Mouse (Mus musculus): Measurements from ENCODE around the gene Mob3a.

Gene Mob3a

DNA sequence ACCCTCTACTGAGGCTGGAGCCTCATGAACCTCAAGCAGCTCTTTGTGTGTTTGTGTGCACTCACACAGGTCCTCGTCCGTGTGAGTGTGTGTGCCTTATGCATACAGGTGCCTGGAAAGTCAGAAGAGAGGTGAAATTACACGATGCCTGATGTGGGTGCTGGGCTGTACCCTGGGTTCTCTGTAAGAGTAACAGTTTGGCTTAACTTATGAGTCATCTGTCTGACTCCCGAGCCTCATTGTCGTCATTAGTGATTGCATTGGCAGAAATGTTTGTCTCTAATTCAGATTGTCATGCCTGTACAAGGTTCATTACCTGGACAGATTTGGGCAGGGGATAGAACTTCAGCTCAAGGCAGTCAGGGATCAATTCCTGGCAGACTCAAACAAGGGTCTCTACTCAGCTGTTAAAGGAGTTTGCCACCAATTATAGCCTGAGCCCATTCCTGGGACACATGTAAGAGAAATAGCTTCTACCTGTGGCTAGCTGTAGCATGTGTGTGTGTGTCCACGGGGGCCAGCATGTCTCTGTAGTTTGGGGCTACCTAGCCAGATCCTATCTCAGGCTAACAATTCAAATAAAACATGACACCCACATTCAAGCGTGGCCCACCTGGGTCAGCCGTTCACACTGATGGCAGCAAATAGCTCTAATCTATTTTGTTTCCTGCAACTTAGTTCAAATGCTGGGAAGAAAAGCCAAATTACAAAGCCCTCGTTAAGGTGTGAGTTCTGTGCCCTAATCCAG, 24.5 kb downstream of the Mob3a start:
- peak; percentile 41 for DNase-seq

DNA sequence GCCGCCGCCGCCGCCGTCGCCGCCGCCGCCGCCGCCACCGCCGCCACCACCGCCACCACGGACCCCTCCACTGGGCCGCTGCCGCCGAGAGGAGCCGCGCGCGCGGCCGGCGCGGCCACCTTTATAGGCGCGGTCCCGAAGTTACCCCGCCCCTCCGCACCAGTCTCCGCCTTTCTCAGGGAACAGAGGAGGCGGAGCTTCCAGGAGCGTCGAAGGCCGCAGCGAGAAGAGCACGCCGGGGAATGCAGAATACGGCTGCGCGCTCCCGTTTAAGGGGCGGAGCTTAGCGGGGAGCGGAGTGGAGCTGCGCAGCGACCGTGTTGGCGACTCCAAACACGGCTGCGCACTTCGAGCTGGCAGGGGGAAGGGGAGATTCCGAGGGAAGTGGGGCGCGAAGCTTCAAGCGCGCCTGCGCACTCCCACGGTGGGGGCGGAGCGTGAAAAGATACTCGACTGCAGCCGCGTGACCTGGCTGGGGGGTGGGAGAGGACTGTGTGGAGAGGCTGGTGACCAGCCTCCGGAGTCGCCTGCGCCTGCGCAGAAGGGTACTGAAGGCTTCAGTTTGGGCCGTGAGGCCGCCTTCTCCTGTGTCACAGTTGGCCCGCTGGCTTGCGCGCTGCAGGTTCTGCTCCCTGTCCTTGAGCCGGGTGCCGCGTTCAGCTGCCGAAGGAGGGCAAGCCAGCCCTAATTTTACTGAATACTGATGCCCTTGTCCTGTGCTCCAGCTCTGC, 25.4 kb downstream of the Mob3a start:
- DNase-seq: peak; percentile 99

DNA sequence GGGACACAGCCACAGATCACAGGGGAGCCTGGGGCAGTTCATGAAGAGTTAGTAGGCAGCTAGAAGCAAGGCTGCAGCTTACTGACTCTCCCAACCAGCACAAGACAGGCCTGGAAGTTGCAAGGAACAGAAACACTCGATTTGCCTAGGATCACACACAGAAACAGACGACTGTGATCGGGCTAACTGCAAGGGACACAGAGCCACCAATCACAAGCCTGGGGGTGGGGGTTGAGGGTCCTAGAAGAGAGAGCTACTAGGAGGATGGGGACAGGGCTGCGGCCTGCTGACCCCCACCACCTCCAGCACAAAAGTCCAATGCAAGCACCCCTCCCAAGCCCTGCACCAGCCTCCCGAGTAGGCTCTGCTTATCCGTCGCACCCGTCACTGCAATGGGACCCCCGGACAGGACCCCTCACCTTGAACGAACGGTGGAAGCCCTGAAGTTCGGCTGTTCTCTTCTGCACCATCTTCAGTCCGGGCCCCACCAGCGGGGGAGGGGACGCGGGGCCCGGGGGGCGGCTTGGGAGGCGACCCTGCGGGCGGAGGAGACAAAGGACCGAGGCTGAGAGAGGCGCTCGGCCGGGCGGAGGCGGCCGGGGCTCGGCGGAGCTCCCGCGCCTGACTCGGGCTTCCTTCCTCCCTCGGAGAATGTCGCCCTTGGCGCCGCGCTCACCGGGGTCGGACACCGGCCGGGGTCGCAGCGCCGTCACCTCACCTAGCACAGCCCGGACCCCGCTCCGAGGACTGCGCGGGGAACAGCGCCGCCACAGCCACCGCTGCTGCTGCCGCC, 26.2 kb downstream of the Mob3a start:
- peak; percentile 38 for DNase-seq

DNA sequence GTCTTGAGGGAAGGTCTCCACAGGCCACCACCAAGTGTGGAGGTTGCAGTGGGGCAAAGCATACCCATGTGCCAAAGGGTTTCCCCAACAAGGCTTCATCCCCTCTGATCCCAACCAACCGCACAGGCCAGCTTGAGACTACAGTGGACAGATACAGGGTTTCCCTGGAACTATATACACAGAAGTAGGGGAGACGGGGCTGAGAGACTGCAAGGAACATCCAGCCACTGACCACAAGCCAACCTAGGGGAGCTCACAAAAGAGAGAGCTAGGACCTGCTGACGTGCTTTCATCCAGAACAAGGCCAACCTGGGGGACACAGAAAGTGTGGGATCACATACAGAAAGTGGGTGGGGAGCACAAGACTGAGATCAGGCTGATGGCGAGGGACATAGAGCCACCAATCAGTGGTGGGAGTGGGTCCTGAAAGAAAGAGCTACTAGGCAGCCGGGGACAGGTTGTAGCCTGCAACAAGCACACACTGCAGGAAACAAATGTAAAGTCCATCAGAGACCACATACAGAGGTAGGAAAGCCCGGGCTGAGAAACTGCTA, 26.8 kb downstream of the Mob3a start:
- no peak for DNase-seq

DNA sequence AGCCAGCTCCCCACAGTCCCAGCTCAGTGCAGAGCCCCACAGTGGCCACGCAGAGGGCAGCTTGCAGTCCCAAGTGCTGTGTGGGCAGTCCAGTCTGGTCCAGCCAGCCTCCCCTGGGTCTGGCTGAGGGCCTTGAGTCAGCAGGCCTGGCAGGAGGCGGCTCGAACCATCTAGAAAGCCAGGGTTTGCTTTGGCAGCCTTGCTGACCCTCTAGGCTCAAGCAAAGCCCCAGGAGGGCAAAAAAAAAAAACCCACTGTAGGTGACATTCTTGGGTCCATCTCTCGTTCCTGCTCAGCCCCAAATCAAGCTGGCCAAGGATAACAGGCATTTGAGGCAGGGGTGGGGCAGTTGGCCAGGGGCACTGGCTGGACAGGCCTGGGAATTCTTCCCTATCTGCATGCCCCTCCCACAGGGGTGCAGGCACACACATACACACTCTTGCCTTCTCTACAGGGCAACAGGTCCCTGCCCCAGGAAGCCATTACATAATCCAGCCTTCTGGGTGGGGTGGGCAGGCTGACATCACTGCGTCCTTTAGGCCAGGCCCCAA, 27.5 kb downstream of the Mob3a start:
- DNase-seq: peak; percentile 50

DNA sequence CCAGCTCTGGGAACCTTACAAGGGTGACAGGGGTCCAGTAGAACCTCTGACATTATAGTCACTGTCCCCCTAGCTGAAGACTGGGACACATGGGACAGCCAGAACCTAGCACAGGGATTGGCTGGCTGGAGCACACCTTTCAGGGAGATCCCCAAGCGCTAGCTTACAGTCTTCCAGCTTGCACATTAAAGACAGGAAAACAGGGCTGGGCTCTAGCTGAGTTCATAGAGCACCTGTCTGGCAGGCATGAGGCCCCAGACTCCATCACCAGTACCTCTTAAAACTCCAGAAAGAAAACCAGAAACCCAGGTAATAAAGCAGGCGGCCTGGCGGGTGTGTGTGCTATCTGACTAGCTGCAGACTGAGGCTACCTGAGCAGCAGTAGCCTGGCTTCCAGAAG, 28.1 kb downstream of the Mob3a start:
- DNase-seq: no peak

DNA sequence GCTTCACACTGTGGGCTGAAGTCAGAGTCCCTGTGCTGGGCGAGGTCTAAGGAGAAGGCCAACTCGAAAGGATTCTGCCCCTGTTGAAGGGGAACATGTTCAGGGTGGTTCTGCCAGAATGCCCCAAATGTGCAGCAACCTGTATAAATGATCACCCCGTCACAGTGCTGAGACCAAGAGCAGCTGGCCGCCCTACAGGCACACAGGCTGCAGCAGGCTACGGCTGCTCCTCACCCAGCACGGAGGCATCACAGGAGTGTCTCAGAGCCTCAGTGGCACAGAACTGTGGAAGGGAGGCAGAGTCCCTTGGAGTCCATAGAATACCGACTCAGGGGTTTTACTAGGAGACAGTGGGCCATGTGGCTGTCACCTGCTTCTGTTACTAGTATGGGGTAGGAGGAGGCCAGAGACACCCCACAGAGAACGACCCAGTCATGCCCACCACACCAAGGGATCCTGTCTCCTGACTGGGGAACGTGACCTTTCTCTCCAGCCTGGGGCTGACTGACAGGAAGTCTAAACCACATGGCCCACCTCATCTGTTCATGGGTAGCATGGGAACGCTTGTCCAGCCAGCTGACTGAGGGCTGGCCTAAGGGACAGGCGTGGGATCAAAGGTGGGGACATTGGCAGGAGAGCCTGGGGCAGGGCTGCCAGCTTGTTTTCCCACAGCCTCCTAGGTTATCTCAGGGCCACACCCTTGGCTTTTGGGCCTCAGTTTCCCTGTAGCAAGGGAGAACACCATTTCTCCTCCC, 29.7 kb downstream of the Mob3a start:
- no peak for DNase-seq

DNA sequence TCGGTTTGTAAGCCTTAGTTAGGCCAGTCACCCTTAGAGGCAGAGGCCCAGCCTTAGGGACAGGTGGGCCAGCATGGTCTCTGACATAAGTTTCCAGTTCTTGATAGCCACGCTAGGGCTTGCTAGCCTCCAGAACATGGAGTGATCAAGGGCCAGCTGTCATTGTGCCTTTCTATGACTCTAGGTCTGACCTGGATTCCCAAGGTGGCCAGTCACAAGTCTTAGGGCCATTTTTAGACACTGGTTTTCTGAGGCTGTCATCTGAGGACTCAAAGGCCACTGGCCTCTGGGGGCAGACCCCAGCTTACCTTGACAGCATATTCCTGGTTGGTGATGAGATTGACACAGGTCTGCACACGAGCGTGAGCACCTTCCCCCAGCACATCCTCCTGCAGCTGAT, 30.5 kb downstream of the Mob3a start:
- no peak for DNase-seq

DNA sequence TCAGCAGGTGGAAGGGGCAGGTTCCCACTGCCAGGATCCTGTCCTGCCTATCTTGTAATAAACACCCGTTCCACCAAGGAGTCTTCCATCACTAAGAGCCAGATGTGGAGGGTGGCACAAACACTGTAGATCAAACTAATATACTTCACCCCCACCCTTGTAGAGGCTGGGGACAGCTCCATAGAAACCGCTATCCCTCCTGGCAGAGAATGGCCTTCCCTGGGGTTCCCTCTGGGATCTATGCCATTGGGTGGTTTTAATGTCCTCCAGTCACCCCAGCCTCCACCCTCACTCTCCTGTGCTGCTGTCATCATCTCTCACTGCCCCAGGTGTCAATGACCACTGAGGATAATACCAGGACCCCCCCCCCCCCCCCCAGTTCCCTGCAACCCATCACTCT, 31.2 kb downstream of the Mob3a start:
- no peak for DNase-seq

DNA sequence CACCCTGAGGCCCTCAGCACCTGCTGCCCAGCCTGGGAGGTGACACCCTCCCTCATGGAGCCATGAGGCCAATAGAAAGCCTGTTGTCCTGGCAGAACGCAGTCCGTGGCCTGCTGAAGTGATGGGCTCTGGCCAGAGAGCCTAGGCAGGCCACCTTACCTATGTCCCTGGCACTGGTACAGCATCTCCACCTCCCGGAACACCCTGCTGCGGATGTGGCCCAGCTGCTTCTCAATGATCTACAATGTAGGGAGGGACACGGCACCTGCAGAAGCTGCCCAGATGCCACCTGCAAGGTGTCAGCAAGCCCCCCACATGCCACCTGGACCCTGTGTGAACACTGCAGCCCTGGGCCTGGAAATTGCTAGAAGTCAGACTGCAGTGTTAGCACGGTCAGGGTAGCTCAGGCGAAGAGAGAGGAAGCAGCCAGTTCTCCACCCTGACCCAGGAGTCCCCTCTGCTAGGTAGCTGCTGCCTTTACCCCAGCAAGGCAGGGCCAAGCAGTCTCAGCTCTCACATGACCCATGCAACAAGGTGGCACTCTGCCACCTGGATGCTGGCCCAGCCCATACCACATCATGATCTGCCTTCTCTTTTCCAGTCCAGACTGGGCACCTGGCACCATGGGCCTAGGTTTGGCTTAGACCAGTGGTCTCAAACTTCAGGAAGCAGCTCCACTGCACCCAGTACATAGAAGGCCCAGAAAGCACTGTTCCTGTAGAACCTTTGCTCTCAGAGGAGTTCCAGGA, 31.9 kb downstream of the Mob3a start:
- DNase-seq: no peak

DNA sequence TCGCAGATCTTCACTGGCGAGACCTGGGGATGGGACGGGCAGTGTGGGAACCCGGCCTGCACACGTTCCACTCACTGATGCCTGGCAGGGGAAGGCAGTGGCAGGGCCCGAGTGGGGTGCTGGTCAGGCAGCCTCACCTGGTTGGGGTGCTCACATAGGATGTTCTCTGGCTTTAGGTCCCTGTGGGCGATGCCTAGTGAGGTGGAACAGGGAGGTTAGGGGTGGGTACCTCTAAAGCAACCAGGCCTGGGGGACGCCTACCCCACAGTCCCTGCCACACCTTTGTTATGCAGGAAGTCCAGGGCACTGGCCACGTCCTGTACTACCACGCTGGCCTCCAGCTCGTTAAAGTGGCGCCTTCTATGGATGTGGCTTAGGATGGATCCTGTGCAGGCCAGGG, 32.8 kb downstream of the Mob3a start:
- no peak for DNase-seq

DNA sequence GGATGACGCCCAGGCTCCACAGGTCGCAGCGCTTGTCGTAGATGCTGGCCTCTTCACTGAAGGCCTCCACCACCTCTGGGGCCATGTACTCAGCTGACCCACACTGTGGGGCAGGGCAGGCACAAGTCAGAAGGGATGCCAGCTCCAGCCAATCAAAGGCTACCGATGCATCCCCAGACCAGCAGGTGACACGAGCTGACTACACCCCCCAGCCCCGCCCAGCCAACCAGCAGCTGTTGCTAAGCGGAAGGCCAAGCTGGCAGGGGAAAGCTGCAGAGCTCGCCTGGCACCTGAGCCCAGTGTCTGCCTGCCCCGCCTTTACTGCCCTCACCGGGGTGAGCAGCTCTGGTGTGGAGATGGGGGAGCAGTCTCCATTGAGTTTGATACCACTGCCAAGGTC, 33.2 kb downstream of the Mob3a start:
- no peak for DNase-seq

DNA sequence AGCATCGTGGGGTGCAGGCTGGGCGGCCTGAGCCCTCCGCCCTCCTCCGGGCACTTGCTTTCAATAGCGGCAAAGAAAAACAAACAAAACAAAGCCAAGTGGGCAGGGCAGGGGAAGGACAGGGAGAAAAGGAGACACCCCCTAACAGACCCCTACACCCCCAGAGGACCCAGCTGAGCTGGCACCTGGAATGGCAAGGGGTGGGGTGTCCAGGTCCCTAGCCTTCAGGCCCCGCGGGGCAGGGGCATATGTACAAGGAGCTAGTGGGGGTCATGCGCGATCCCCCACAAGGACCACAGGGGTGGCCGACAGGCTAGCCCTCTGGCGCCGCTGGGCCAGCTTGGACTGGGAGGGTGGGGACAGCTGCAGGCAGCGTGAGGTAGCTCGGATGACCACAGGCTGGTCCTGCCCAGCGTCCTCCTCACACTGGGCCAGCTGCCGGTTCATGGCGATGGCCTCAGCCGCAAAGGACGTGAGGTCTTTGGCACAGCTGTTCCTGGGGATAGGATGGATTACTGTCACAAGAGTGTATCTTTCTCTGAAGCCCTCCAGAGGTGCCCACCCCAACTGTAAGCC, 34.9 kb downstream of the Mob3a start:
- no peak for DNase-seq

DNA sequence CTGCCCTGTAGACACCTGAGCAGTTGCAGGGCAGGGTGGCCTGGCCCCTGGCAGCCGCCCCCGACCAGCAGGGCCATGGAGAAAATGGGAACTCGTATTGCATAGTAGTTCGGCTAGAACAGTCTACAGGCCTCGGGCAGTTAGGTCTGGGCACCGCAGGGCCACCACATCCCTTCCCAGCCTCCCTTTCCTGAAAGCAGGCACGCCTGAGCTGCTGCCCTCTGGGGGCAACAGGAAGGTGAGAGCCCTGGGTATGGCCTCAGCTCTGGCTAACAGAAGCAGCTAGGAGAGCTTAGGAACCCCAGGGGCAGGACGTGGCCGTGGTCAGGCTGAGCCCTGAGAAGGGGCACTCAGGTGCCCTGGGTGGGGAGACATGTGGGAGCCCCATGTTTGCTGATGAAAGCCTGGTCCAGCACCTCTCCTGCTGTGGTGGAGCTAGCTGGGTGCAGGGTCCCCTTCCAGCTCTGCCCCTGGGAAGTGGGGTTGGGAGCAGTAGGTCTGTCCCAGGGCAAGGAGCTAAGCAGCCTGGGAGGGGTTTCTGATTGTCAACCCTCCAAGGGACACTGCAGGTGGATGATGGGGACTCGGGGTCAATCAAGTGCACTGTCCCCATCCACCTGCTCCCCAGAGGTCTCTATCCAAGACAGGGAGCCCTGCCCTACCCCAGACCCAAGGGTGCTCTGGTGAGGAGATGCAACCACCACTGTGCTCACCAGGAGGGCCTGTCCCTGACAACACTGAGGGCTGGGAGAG, 35.6 kb downstream of the Mob3a start:
- DNase-seq: no peak

DNA sequence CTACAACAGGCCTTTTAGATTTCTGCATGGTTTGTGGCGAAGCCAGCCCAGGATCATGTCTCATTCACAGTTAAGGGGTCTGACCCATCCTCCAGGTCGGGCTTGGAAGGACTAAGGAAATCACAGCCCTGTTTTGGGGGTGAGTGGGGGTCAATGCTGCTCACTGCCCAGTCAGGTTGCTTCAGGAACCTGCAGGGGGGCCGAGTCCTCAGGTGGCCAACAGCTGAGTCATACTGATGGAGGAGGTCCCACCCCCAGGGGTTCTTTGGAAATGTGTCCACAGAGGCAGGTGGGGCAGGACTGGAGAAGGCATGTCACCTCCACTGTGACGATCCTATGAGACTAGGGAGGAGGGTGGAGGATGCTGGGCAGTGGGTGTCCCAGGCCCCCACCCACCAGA, 36.3 kb downstream of the Mob3a start:
- no peak for DNase-seq

DNA sequence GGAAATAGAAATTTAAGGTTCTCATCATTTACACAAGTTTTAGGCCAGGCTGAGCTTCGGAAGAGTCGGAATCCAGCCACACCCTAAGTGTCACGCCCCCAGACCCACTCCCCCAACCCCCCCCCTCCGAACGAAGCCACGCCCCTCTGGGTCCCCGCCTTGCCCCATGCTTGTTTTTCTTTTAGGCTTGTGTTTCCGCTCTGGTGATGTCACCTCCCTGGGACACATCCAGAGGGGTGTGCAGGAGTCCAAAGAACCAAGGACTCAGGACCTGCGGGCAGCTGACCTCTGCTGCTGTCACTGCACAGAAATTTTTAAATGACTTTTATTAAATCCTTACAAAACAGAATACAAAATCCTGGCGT, 36.8 kb downstream of the Mob3a start:
- peak; percentile 44 for DNase-seq

DNA sequence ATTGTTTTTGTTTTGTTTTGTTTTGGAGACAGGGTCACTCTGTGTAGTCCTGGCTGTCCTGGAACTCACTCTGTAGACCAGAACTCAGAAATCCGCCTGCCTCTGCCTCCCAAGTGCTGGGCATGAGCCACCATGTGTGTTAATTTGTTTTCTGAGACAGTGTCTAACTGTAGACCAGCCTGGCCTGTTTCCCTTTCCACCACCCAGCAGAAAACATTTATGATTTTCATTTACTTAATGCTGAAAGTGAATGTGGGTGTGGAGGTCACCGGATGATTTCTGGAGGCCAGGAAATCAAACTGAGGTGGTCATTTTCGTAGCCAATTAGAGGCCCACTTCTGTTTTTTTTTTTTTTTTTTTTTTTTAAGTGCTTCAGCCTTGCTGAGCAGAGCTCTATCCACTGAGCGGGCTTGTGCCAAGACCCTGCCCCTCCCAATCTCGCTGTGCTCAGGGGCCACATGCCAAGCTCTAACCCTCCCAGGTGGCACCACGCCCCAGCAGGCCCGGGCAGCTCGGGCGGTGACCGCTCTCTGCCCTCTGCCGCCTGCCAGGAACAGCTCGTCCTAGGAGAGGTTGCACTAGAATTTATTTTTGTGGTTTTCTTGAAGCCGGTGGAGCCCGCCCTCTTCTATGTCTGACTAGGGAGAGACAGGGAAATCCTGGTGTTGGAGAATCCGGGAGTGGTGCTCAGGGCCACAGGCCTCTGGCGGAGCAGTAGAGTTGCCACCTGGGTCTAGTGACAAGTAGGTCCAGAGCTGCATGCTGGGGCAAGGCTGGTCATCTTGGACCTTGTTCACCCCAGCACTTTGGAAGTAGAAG, 37.4 kb downstream of the Mob3a start:
- DNase-seq: peak; percentile 58

DNA sequence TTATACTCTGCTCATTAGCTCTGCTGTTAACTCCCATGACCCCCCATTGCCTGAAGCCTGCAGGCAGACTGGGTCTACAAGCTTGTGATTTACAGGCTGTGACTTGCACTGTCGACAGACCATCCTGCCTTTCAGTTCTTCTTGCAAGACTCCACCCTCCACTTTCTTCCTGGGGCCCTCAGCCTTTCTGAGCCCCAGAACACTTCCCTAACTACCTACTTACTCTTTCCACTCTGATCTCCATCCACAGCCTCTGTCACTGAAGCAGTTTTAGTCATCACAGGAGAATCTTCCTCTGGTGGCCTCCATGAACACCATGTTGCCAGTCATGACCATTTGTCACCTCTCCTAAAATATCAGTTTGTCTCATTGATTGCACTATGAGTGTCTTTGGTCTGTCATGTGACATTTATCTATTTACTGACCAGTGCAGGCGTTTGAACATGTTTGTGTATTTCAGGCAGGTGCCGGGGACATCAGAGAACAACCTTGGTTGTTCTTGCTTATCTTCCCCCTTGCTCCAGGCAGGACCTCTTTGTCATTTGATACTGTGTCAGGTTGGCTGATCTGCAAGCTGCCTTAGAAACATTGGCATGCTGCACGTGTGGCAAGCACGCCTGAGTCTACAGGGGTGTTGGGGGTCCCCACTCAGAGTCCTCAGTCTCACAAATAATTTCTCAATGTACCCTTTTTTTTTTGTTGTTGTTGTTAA, 38.1 kb downstream of the Mob3a start:
- DNase-seq: no peak

DNA sequence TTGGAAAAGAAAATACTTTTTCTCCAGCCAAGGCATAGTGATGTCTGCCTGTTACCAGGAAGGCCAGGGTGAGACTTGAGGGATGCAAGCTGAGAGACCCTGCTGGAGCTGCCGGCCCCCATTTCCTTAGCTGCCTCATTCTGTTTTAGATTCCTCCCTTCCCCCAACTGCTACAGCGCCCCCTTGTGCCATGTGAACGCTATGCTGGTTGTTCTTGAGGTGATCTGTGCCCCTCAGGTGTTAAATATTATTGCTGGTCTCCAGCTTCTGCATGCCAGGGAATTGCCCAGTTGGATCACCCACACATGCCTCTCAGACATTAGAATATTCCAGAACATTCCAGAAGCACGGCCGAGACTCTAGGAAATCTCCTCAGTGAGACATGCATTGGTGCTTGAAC, 40.6 kb downstream of the Mob3a start:
- peak; percentile 80 for DNase-seq

Measured in liver (tissue).